Mouse (Mus musculus) limb, embryonic 15.5 days (tissue): ENCODE measurements around the gene Tdp1. TPM values are rescaled to one million over a fixed set of nuclear protein-coding genes. Genes with fewer than 3 reads are reported as not detected.

ENCODE experiments used
- ATAC-seq: fragments of 200-750 bp; cut with Nextera tagmentation; 2 replicates; pipeline ENCODE4 v1.8.0; 2017; ENCODE audit warnings: low read depth, moderate TSS enrichment; ENCODE audit not compliant: insufficient number of reproducible peaks, low FRiP score, low TSS enrichment
- H3K27ac ChIP-seq: fragments of 300-500 bp; sonication (generic); 2 replicates; pipeline ENCODE4 v1.5.1; 2015; ENCODE audit warnings: moderate library complexity, mild to moderate bottlenecking, inconsistent platforms
- H3K27me3 ChIP-seq: fragments of 300-500 bp; sonication (generic); 2 replicates; pipeline ENCODE4 v1.6.1; 2015; ENCODE audit warnings: inconsistent platforms
- H3K36me3 ChIP-seq: fragments of 300-500 bp; sonication (generic); 2 replicates; pipeline ENCODE4 v1.6.1; 2015; ENCODE audit warnings: inconsistent platforms
- H3K4me1 ChIP-seq: fragments of 300-500 bp; sonication (generic); 2 replicates; pipeline ENCODE4 v1.6.1; 2015; ENCODE audit warnings: inconsistent platforms
- H3K4me2 ChIP-seq: fragments of 300-500 bp; sonication (generic); 2 replicates; pipeline ENCODE4 v1.6.1; 2015; ENCODE audit warnings: mild to moderate bottlenecking, inconsistent platforms
- H3K4me3 ChIP-seq: fragments of 300-500 bp; sonication (generic); 2 replicates; pipeline ENCODE4 v1.5.1; 2015; ENCODE audit warnings: mild to moderate bottlenecking, inconsistent platforms
- H3K9ac ChIP-seq: fragments of 300-500 bp; sonication (generic); 2 replicates; pipeline ENCODE4 v1.6.1; 2015; ENCODE audit warnings: inconsistent platforms
- H3K9me3 ChIP-seq: fragments of 300-500 bp; sonication (generic); 2 replicates; pipeline ENCODE4 v1.6.1; 2016; ENCODE audit warnings: inconsistent platforms
- WGBS: fragments of 180-500 bp; shearing (Covaris S2); methylation state at CpG from one replicate; pipeline ENCODE4 v1.1.7; 2015; 5-methylcytosine and 5-hydroxymethylcytosine counted together
- polyA plus RNA-seq: library from polyadenylated mRNA; unstranded; fragments of >200 nt; fragmentation: Nextera tagmentation; extraction: Ambion mirVana; gene quantifications from 2 replicates; pipeline ENCODE4 v1.2.1, GENCODE M21; 2015

Gene Tdp1
- polyA plus RNA-seq, result 44.0 and 50.0 TPM in 2 replicates

DNA sequence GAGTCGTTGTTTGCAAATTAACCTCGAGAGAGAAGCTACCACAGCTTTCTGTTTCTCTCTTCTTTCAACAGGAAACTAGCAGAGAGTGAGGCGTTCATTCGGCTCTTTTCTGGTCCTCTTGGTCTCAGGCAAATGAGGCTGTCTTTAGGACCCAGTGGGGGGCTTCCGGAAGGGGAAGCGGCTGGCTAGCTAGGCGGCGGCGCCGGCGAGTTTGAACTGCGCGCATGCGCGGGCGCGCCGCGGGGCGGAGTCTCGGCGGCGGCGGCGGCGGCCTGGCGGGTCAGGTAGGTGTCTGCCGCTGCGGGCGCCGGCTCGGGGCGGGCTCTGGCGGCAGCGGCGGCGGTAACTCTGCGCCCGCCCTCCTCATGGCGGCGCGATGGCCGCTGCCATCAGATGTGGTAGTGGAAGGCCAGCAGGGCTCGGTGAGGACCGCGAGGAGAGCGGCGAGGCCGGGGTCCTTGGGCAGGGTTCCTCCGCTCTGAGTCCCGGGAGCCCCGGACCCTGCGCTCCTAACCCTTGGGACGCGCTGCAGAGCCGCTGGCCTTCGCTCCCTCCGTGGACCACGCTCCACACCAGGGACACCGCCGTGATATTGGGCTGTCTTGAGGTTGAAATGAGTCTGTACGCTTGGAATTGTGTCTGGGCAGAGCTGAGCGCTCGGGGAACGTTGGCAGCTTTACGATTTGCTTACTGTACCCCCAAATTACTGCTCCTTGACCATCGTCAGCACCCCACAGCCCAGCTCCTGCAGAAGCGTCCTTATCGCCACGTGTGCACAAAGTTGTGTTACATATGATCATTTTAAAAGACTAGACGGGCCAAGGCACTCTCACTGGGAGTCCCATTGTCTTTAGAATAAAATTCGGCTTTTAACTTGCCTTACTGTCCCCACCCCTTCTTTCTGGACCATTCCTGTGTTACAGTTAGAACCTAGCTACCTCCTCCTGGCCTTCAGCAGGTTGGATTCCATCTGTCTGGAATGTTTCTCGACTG lies at the start of gene Tdp1, which contains the start of gene Efcab11:
TSS of gene Tdp1 (plus strand) at position 249 of the 993 bp plus-strand sequence.
TSS of gene Efcab11 (minus strand) at position 171 of the 993 bp plus-strand sequence.
- H3K4me2 ChIP-seq, result peak within 1 kb of the TSS; percentile 95
- under 1% methylated on average over 66 of the region's 73 CpGs for WGBS
- peak within 1 kb of the TSS; percentile 91 for H3K9ac ChIP-seq
- no peaks in the 10 kb centered on the region for H3K36me3 ChIP-seq
- peak within 1 kb of the TSS; percentile 84 for H3K4me3 ChIP-seq
- H3K4me1 ChIP-seq, result peaks cover 15% of the 10 kb centered on the region
- peak; percentile 88 for ATAC-seq
- H3K9me3 ChIP-seq, result no peaks in the 10 kb centered on the region
- no peaks in the 10 kb centered on the region for H3K27me3 ChIP-seq
- H3K27ac ChIP-seq, result peak within 1 kb of the TSS; percentile 87

DNA sequence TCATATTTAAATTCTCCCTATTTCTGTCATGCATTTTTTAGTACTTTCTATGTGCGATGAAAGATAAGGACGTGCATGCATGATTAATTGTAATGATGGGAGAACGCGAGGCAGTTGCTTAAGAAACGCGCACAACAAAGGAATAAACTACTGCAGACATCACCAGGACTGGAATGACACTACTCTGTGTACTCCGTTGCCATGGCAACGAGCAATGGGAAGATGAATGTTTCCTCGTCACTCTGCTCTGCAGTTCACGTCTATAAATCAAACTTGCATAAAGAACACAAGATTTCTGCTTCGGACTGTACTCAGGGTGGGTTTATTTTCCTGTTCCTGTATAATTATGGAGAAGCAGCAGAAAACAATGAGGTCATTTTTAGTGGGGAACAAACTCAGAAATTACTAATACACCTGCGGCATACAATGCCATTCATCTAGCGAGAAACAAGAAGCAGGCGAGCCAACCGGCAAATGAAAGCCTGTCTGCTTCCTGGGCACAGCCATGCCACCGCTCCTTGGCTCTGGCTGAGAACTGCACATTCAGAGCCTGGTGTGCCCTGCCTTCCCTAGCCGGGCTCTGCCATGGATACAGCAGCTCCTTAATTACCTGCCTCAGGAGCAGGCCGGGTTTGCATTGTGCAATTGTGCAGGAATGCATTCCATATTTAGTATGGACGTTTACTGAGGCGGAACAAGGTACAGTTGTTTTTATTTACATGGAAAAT lies 47.7 kb upstream of the Tdp1 start:
- H3K4me1 ChIP-seq, result 0 out of 2 replicates have a peak, but pooled peaks cover 2% of the 10 kb centered on the region
- no peaks in the 10 kb centered on the region for H3K36me3 ChIP-seq
- no peaks in the 10 kb centered on the region for H3K27me3 ChIP-seq
- no peak overlapping the region for H3K4me3 ChIP-seq
- H3K9ac ChIP-seq, result no peak overlapping the region
- WGBS, result 62% methylated on average over 20 of the region's 20 CpGs
- H3K4me2 ChIP-seq, result no peak overlapping the region
- no peaks in the 10 kb centered on the region for H3K9me3 ChIP-seq
- H3K27ac ChIP-seq, result 0 out of 2 replicates have a peak overlapping the region, but pooled peaks have one; percentile 7
- no peak for ATAC-seq

DNA sequence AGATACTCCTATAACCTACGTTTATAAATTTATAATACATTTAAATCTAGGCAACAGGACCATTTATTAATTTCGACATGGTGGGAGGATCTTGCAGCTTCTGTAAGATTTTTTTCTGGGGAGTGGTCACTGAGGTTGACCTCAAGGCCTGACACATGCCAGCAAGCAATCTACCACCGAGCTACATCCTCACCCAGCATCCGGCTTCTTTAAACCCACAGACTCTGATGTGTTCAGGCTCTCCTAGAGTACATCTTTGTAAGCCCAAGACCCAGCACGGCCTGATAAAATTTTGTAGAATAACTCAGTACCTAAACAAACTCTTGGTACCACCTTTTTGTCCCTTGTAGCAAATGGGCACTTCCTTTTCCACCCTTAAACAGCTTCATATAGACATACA lies 46.8 kb upstream of the Tdp1 start:
- Histone ChIP-seq H3K4me2 (no peak overlapping the region), H3K9ac (no peak overlapping the region), H3K9me3 (no peaks in the 10 kb centered on the region), H3K27ac (no peak overlapping the region), H3K36me3 (no peaks in the 10 kb centered on the region), H3K4me3 (no peak overlapping the region), H3K27me3 (no peaks in the 10 kb centered on the region), H3K4me1 (0 out of 2 replicates have a peak, but pooled peaks cover 2% of the 10 kb centered on the region)
- WGBS, result 85% methylated on average over 5 of the region's 5 CpGs
- ATAC-seq, result no peak

DNA sequence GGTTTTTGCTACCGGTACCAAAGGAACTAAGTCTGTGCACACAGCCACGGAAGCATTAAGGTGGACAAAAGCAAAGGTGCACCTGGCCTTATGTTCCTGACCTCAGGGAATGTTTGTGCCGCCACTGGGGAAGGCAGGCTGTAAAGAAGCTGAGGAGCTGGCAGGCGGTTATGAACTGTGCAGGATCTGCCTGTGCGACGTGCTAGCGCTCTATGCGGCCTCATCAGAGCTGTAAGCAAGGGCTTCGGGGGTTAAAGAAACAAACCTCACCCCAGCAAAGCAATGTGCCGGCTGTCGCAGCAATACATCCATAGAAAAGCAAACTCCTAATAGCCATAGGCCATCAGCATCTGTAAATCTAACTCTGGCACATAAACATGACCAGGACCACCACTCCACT lies 46.2 kb upstream of the Tdp1 start:
- Histone ChIP-seq H3K4me3 (no peak overlapping the region), H3K36me3 (no peaks in the 10 kb centered on the region), H3K4me1 (0 out of 2 replicates have a peak, but pooled peaks cover 2% of the 10 kb centered on the region), H3K9me3 (no peaks in the 10 kb centered on the region), H3K27me3 (no peaks in the 10 kb centered on the region), H3K9ac (no peak overlapping the region), H3K27ac (no peak overlapping the region), H3K4me2 (no peak overlapping the region)
- WGBS, result 62% methylated on average over 11 of the region's 11 CpGs
- ATAC-seq, result no peak

DNA sequence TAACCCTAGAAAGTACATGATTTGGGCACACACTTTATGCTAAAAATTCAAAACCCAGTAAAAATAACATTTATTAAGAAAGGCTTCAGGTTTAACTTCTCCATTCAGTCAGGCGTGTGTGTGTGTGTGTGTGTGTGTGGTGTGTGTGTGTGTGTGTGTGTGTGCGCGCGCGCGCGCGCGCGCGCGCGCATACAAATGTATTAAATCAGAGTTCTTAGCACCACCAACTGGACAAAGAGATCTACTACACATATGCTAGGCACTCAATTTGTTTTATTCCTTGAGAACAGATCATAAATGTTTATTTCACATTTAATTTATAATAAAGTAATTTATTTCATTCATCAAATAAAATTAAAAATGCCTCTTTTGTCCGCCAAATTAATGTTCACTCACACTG lies 45.6 kb upstream of the Tdp1 start:
- Histone ChIP-seq H3K4me3 (no peak overlapping the region), H3K27me3 (no peaks in the 10 kb centered on the region), H3K9ac (no peak overlapping the region), H3K27ac (no peak overlapping the region), H3K36me3 (no peaks in the 10 kb centered on the region), H3K9me3 (no peaks in the 10 kb centered on the region), H3K4me1 (0 out of 2 replicates have a peak, but pooled peaks cover 2% of the 10 kb centered on the region), H3K4me2 (no peak overlapping the region)
- 87% methylated on average over 14 of the region's 14 CpGs for WGBS
- no peak for ATAC-seq

DNA sequence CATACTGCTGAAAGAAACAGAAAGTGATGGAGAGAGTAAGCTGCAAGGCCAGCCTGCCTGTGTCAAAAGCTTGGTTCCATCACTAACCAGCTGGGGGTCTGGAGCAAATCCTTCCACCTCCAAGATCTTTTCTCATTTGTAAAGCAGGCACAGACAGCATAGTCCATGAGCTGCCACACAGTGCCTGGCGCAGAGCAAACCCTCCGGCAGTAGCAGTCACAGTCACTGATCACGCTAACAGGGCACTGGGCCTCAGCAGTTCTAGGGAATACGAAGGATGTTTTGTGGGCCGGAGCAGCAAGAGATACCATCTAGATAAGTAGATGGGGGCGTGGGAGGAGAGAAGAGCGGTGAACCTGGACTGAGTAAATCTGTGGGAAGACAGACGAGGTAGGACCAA lies 39.4 kb upstream of the Tdp1 start:
- 93% methylated on average over 8 of the region's 8 CpGs for WGBS

DNA sequence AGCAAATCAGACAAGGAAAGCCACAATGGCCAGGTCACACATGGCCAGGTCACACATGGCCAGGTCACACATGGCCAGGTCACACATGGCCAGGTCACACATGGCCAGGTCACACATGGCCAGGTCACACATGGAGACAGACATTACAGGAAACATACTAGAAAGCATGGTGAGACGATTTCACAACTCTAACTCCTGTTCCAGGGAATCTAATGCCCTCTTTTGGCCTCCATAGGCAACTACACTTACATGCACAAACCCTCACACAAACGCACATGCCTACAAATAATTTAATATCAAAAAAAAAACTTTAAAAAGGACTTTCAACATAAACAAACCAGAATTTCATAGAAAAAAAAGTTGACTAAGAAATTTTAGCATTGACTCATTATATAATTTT lies 34.3 kb upstream of the Tdp1 start:
- ATAC-seq, result no peak
- H3K9ac ChIP-seq, result no peak overlapping the region
- no peaks in the 10 kb centered on the region for H3K4me1 ChIP-seq
- no peaks in the 10 kb centered on the region for H3K36me3 ChIP-seq
- 87% methylated on average over 2 of the region's 2 CpGs for WGBS
- no peaks in the 10 kb centered on the region for H3K27me3 ChIP-seq
- H3K4me2 ChIP-seq, result no peak overlapping the region
- no peak overlapping the region for H3K4me3 ChIP-seq
- no peak overlapping the region for H3K27ac ChIP-seq
- H3K9me3 ChIP-seq, result no peaks in the 10 kb centered on the region

More for the DNA sequence above, 39.4 kb upstream of the Tdp1 start:
- Histone ChIP-seq H3K9ac (no peak overlapping the region), H3K27me3 (no peaks in the 10 kb centered on the region), H3K4me1 (no peaks in the 10 kb centered on the region), H3K9me3 (no peaks in the 10 kb centered on the region), H3K4me2 (no peak overlapping the region), H3K36me3 (no peaks in the 10 kb centered on the region), H3K4me3 (no peak overlapping the region), H3K27ac (no peak overlapping the region)
- ATAC-seq, result no peak

DNA sequence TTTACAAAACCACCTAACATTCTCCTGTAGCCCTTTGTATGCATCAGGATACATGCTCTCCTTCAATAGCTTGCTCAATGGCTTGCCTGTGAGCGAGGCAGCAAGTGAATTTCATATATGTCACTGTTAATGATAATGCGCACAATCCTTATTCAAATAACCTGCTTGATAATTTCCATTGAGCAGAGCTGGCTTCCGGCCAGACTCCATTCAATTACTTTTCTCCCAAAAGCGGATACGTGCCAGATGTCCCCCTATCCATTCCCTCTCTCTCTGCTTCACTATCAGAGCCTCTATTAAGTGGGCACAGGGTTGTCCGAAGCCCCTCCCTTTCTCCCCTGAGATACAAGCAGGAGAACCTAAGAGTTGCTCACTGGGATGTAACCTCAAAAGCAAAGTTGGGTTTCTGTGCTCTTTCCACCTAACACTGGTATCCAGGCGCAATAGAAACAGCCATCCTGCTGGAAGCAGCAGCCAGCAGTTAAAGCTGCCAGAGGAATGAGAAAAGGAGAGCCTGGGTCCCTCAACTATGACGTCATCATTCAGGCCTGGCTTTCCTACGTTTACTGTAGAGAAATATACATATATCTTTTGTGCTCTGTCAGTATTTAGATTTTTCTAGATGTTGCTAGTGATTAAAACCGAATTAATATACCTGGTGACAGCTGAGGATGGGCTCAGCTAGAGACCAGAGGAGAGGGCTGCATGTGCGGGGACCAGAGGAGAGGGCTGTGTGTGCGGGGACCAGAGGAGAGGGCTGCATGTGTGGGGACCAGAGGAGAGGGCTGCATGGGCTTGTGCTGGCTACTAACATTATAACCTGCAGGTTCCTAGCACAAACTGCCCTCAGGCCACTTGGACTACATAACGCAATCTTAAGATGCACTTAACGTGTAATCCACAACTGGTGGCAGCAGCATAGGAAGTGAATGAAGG lies 30.7 kb upstream of the Tdp1 start:
- H3K4me1 ChIP-seq, result no peaks in the 10 kb centered on the region
- H3K4me2 ChIP-seq, result no peak overlapping the region
- WGBS, result 75% methylated on average over 14 of the region's 14 CpGs
- H3K27ac ChIP-seq, result no peak overlapping the region
- H3K27me3 ChIP-seq, result no peaks in the 10 kb centered on the region
- ATAC-seq, result no peak
- H3K4me3 ChIP-seq, result no peak overlapping the region
- H3K9me3 ChIP-seq, result no peaks in the 10 kb centered on the region
- H3K9ac ChIP-seq, result no peak overlapping the region
- no peaks in the 10 kb centered on the region for H3K36me3 ChIP-seq

DNA sequence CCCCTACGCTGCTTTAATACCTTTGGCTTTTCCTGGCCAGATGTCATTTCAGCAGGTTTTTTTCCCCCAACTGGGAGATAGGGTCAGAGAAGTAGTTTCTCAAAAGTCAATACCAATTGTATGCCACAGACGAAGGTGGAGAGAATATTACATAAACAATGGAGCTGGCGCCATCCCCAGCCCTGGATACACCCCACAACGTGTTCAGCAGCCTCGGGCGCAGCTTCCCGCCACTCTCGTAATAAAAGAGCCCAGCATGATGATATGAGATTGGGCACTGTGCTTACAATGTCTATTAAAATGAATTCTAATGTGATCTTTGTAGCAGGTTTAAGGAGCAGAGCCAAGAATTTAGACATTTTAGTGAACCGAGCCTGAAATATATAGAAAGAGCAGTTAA lies 28.3 kb upstream of the Tdp1 start:
- no peaks in the 10 kb centered on the region for H3K27me3 ChIP-seq
- no peaks in the 10 kb centered on the region for H3K9me3 ChIP-seq
- H3K36me3 ChIP-seq, result no peaks in the 10 kb centered on the region
- H3K9ac ChIP-seq, result no peak overlapping the region
- no peaks in the 10 kb centered on the region for H3K4me1 ChIP-seq
- no peak overlapping the region for H3K4me3 ChIP-seq
- H3K27ac ChIP-seq, result no peak overlapping the region
- ATAC-seq, result no peak
- no peak overlapping the region for H3K4me2 ChIP-seq
- 56% methylated on average over 9 of the region's 9 CpGs for WGBS

DNA sequence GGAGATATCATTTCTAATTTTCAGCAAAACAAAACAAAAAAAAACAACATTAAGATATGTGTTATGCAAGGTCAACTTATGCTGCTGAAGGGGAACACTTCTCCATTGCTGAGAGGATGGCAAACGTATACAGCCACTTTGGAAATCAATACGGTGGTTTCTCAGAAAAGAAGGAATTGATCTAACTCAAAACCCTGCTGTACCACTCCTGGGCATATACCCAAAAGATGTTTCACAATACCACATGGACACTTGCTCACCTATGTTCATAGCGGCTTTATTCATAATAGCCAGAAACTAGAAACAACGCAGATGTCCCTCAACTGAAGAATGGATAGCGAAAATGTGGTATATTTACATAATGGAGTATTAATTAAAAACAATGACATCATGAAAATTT lies 25.7 kb upstream of the Tdp1 start:
- H3K27ac ChIP-seq, result no peak overlapping the region
- WGBS, result 86% methylated on average over 5 of the region's 5 CpGs
- H3K4me3 ChIP-seq, result no peak overlapping the region
- no peaks in the 10 kb centered on the region for H3K27me3 ChIP-seq
- no peak for ATAC-seq
- H3K4me1 ChIP-seq, result no peaks in the 10 kb centered on the region
- H3K9ac ChIP-seq, result no peak overlapping the region
- no peak overlapping the region for H3K4me2 ChIP-seq
- no peaks in the 10 kb centered on the region for H3K9me3 ChIP-seq
- no peaks in the 10 kb centered on the region for H3K36me3 ChIP-seq

DNA sequence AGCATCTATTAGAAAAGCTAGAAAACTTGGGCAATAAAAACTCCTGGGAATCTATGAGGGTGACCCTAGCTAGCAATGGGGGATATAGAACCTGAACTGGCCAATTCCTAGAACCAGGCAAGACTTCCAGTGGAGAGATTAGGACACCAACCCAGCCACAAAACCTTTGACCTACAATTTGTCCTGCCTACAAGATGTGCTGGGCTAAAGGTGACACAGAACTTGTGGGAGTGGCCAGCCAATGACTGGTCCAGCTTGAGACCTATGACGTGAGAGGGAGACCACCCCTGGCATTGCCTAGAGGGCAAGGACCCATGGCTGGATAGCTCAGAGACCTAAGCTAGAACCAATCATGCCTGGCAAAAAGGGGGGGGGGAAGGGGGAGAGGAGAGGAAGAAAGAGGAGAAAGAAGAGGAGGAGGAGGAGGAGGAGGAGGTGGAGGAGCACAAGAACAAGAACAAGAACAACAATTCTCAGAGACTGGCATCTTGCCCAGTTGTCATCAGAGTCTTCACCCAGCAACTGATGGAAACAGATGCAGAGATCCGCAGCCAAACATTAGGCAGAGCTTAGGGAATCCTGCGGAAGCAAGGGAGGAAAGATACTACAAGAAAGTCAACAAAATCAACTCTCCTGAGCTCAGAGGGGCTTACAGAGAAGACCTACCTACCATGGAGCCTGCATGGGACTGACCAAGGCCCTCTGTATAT lies 24.8 kb upstream of the Tdp1 start:
- no peak overlapping the region for H3K27ac ChIP-seq
- H3K9me3 ChIP-seq, result no peaks in the 10 kb centered on the region
- H3K4me2 ChIP-seq, result no peak overlapping the region
- no peak overlapping the region for H3K4me3 ChIP-seq
- H3K9ac ChIP-seq, result no peak overlapping the region
- H3K36me3 ChIP-seq, result no peaks in the 10 kb centered on the region
- no peak for ATAC-seq
- H3K27me3 ChIP-seq, result no peaks in the 10 kb centered on the region
- no peaks in the 10 kb centered on the region for H3K4me1 ChIP-seq
- WGBS, result 66% methylated on average over 3 of the region's 3 CpGs
